Mouse (Mus musculus) heart, postnatal 36 days (tissue): ENCODE data around the gene C1s1. TPM values are rescaled to one million over a fixed set of nuclear protein-coding genes. Genes with fewer than 3 reads are reported as not detected.
A peak's percentile ranks its signal among the peaks of the same experiment; 100 is the strongest.
"Not testable (repeated sequence)": the region's sequence is repeated elsewhere in the genome, so short reads cannot be mapped to it uniquely, and the experiment has no call there.

Source experiments
- DNase-seq, 2 experiments: peaks; one replicate each; pipeline ENCODE4 v3.0.0; 2021 to 2022
- intact Hi-C: fragments of 180-260 bp; cut with DNase I; formaldehyde crosslinking; loops from one replicate; pipeline ENCODE4 v1.15.1; 2025
- total RNA-seq, 2 experiments: library from RNA; stranded (reverse); gene quantifications; 2 replicates each; pipeline ENCODE4 v1.2.3; 2021

C1s1 gene
- total RNA-seq, 2 experiments from 2014 or later = 21.3 to 23.1 TPM

DNA sequence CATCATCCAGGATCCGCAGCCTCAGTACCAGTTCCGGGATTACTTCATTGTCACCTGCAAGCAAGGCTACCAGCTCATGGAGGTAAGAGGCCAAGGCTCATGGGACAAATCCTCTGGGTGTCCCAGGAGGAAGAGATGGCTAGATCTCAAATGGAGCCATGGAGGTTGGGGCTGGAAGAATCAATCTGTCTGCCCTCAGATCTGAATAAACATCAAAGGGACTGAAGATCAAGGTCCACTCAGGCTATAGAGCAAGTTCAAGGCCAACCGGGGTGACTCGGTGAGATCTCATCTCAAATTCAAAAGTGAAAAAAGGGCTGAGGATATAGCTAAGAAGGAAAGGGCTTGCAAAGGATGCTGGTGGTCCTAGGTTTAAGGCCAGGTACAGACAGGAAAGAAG lies 24.4 kb downstream of the C1s1 start:
- intact Hi-C loops = loop anchor here (2.0 kb wide), 1 partner anchor 53 kb away; the partner anchor contains the start of gene C1rb
- DNase-seq = not testable (repeated sequence)

GRCm38 (mm10) chr6:124512355-124512836 lies 29.8 kb downstream of the C1s1 start, which contains the start of gene C1ra:
Gene C1ra, plus strand, starts transcription at chr6:124512405.
- intact Hi-C loops = loop anchor here (2.0 to 5.0 kb wide), 2 partner anchors 32 to 245 kb away; partner anchors contain the start of genes Atn1 and Gm45234
- DNase-seq = peak; percentile 70 to 76

DNA sequence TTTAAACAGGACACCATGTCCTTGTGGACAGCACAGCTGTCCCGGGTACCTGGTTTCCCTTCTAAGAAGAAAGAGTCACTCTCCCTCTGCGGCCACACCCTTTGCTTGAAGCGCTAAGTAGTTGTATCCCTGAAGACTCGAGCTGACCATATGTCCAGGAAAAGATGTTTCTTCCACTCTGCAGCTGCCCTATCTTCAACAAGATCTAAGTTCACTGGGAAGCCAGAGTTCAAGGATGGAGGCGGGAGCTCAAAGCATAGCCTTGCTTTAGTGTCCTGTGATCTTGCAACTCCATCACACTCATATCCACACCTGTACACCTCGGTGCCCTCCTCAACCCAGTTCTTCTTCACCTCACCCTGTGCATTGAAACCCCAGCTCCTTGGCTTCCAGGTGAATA lies 30.2 kb downstream of the C1s1 start:
- DNase-seq = no peak
- intact Hi-C loops = loop anchor here (2.0 to 5.0 kb wide), 2 partner anchors 33 to 245 kb away; partner anchors contain the start of genes Atn1 and Gm45234

DNA sequence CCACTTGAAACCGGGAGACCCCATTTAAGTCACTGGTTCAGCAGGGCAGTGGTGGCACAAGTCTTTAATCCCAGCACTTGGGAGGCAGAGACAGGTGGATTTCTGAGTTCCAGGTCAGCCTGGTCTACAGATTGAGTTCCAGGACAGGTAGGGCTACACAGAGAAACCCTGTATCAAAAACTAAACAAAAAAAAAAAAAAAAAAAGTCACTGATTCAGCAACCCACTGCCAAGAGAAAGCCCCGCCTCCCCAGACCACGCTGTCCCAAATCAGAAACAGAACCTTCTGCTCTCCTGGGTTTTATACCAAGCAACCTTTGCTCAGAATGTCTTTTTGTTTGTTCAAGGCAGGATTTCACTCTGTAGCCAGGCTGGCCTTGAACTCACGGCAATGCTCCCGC lies 33.0 kb downstream of the C1s1 start:
- DNase-seq, intact Hi-C loops: not testable (repeated sequence)

DNA sequence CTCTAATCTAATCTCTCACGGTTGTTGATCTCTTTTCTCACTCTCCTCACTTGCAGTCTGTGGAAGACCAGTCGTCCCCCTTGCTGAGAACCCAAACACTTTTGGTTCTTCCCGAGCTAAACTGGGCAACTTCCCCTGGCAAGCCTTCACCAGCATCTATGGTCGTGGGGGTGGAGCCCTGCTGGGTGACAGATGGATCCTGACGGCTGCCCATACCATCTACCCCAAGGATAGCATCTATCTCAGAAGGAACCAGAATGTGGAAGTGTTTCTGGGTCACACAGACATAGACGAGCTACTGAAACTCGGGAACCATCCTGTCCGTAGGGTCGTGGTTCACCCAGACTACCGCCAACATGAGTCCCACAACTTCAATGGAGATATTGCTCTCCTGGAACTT lies 33.9 kb downstream of the C1s1 start:
- intact Hi-C loops = no loop called here
- no peak for DNase-seq

DNA sequence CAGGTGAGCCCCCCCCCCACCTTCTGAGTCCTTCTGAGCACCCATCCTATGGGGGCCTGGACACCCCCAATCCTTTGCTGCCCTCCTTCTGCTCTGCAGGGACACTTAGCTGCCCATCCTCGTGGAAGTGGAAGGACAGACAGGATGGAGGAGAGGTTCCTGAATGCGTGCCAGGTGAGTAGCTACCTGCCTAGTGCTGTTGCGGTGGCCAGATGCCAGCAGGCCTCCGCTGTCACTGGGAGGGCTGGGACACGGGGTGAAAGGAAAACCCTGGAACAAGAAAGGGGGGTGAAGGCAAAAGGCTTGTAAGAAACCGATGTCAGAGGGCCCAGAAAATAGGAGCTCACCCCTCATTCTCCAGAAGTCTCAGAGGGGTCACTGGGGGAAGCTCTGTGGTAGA lies 35.2 kb downstream of the C1s1 start:
- no peak for DNase-seq
- intact Hi-C loops = no loop called here

- no peak for DNase-seq
- intact Hi-C loops = no loop called here
Measured at GRCm38 (mm10) chr6:124505028-124505427, 37.1 kb downstream of the C1s1 start.

- intact Hi-C loops = no loop called here
- no peak for DNase-seq
Measured at GRCm38 (mm10) chr6:124502021-124502420, 40.1 kb downstream of the C1s1 start.

GRCm38 (mm10) chr6:124501473-124501872 lies 40.7 kb downstream of the C1s1 start:
- DNase-seq = no peak
- intact Hi-C loops = no loop called here

GRCm38 (mm10) chr6:124499914-124500566 lies 42.1 kb downstream of the C1s1 start:
- intact Hi-C loops = no loop called here
- no peak for DNase-seq

- DNase-seq = no peak
- intact Hi-C loops = no loop called here
Measured at GRCm38 (mm10) chr6:124496054-124496453, 46.1 kb downstream of the C1s1 start.

- DNase-seq = peak in 1 of 2 experiments; percentile 23
- intact Hi-C loops = loop anchor here (2.0 kb wide), 1 partner anchor 49 kb away; the partner anchor contains the start of gene C1s1
Measured at GRCm38 (mm10) chr6:124493886-124494285, 48.3 kb downstream of the C1s1 start.

DNA sequence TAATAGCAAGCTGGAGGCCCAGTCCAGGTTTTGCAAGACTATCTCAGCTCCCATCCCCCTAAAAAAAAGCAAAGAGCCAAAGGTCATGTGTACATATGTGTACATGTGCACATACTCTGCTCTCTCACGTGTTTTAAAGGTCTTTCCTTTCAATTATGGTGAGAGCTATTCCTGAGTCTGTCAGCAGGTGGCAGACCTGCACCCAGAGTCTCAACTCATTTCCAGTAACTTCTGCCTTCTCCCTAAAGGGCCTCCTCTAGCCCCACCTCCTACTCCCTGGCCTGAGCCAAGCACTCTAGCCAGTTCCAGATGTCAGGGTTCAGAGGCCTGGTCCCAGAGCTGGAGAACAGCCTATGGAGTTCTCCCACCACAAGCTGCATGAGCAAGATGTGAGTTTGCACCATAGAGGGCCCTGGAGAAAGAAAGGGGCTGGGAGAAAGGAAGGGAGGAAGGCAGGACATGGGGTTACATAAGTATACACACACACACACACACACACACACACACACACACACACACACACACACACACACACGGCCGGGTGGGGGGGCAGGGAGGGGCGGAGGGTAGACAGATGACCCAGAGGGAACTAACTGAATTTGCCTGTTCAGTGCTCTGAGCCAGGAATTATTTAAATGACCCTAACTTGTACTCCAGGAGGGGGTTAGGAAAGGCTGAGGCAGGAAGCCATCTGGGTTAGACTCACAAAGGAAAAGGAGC lies 49.2 kb downstream of the C1s1 start, which contains the start of gene C1rl:
TSS of gene C1rl (plus strand) at position 272 of the 720 bp plus-strand sequence.
- intact Hi-C loops = loop anchor here (2.0 kb wide), 1 partner anchor 50 kb away; the partner anchor contains the start of gene C1s1
- DNase-seq = peak; percentile 80 to 82

DNA sequence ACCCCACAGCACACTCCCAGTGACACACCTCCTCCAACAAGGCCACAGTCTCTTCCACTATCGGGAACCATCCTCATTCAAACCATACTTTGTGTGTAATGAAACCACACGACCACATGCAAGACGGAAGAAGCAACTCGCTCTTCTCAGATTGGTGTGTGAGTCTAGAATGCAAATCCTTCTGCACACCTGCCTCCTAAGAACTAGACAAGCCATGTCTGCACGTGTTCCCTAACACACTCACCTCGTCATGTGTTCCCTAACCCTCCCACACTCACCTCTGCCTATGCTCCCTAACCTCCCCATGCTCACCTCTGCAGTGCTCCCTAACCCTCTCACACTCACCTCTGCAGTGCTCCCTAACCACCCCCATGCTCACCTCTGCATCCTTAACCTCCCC lies 50.7 kb downstream of the C1s1 start:
- DNase-seq = no peak
- intact Hi-C loops = no loop called here

- intact Hi-C loops = no loop called here
- no peak for DNase-seq
Measured at GRCm38 (mm10) chr6:124488952-124489351, 53.2 kb downstream of the C1s1 start.

- no peak for DNase-seq
- intact Hi-C loops = no loop called here
Measured at GRCm38 (mm10) chr6:124487509-124487908, 54.6 kb downstream of the C1s1 start.

GRCm38 (mm10) chr6:124485414-124486144 lies 56.6 kb downstream of the C1s1 start:
- no peak for DNase-seq
- intact Hi-C loops = no loop called here

DNA sequence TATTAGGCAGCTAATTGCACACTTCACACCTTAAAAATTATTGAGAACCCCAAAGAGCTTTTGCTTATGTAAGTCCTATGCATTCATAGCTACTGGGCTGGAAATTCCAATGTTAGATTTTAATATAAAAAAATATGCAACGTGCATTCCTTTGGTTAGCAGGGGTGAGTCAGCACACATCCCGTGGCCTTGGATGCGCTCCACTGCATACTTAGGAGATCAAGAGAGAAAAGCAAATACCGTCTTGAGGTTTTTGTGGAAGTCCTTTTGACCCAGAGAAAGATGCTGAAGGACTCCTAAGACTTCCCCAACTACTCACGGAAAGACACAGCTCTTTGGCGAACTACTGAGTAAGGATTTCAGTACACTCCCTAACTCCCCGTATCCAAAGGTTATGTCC lies 57.3 kb downstream of the C1s1 start:
- no peak for DNase-seq
- intact Hi-C loops = loop anchor here (5.0 kb wide), 1 partner anchor 272 kb away; the partner anchor contains the start of genes Atn1 and Gm45234

- DNase-seq = not testable (repeated sequence)
- intact Hi-C loops = loop anchor here (5.0 kb wide), 1 partner anchor 273 kb away; the partner anchor contains the start of genes Atn1 and Gm45234
Measured at GRCm38 (mm10) chr6:124483831-124484230, 58.3 kb downstream of the C1s1 start.

DNA sequence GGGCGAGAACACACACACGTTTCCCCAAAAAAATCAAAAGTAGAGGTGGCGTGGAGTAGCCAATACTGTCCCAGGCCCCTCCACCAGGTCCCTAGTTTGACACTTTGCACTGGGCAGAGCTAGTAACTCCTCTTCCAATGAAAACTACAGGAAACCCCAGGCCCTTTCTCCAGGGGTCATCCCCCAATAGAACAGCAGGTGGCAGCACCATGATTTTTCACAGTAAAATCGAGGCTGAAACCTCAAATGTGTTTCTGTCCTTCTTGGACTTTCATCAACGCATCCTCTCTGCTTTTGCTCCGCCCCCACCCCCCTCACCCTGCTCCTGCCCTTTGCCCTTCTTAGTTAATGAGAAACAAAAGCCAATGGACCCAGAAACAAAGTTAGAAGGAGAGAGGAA lies 60.6 kb downstream of the C1s1 start:
- intact Hi-C loops = loop anchor here (5.0 kb wide), 1 partner anchor 276 kb away; the partner anchor contains the start of genes Atn1 and Gm45234
- DNase-seq = peak; percentile 42 to 67
